Mouse (Mus musculus): ENCODE measurements around the gene Commd9. TPM values are rescaled to one million over a fixed set of nuclear protein-coding genes. Genes with fewer than 3 reads are reported as not detected.

Commd9 gene
- polyA plus RNA-seq, 1 experiment from 2014 or later = 62.2 TPM

- no peak for DNase-seq (ENCODE audit: low spot score)
- 58% methylated on average over 7 of the region's 7 CpGs for WGBS
- no peaks in the 10 kb centered on the region for H3K9me3 ChIP-seq
- H3K4me3 ChIP-seq = no peak overlapping the region
- no peaks in the 10 kb centered on the region for H3K27me3 ChIP-seq (ENCODE audit: insufficient read depth, poor library complexity, severe bottlenecking)
- peaks cover 11% of the 10 kb centered on the region for H3K4me1 ChIP-seq
- H3K27ac ChIP-seq = no peak overlapping the region
- H3K36me3 ChIP-seq = peaks cover 9% of the 10 kb centered on the region
These were observed 5.1 kb downstream of the Commd9 start for GRCm38 (mm10) chr2:101891143-101891542.

GRCm38 (mm10) chr2:101894126-101894525 is 8.1 kb downstream of the Commd9 start:
- no peaks in the 10 kb centered on the region for H3K9me3 ChIP-seq

GRCm38 (mm10) chr2:101896425-101897204 is 10.6 kb downstream of the Commd9 start:
- 81% methylated on average over 10 of the region's 10 CpGs for WGBS

More at GRCm38 (mm10) chr2:101894126-101894525, 8.1 kb downstream of the Commd9 start:
- Histone ChIP-seq H3K36me3 (peaks cover 15% of the 10 kb centered on the region), H3K4me3 (no peak overlapping the region), H3K27me3 (ENCODE audit: insufficient read depth, poor library complexity, severe bottlenecking) (no peaks in the 10 kb centered on the region), H3K4me1 (0 out of 2 replicates have a peak, but pooled peaks cover 6% of the 10 kb centered on the region), H3K27ac (no peak overlapping the region)
- 92% methylated on average over 3 of the region's 3 CpGs for WGBS
- no peak for DNase-seq (ENCODE audit: low spot score)

GRCm38 (mm10) chr2:101902196-101902595 is 16.1 kb downstream of the Commd9 start:
- DNase-seq (ENCODE audit: low spot score) = no peak
- H3K36me3 ChIP-seq = peaks cover 15% of the 10 kb centered on the region
- no peaks in the 10 kb centered on the region for H3K9me3 ChIP-seq
- no peak overlapping the region for H3K27ac ChIP-seq
- H3K4me3 ChIP-seq = no peak overlapping the region
- H3K27me3 ChIP-seq (ENCODE audit: insufficient read depth, poor library complexity, severe bottlenecking) = no peaks in the 10 kb centered on the region
- peaks cover 8% of the 10 kb centered on the region for H3K4me1 ChIP-seq
- WGBS = 86% methylated on average over 4 of the region's 4 CpGs

More at GRCm38 (mm10) chr2:101896425-101897204, 10.6 kb downstream of the Commd9 start:
- Histone ChIP-seq H3K27me3 (ENCODE audit: insufficient read depth, poor library complexity, severe bottlenecking) (no peaks in the 10 kb centered on the region), H3K27ac (no peak overlapping the region), H3K36me3 (peaks cover 26% of the 10 kb centered on the region), H3K9me3 (no peaks in the 10 kb centered on the region), H3K4me3 (no peak overlapping the region), H3K4me1 (0 out of 2 replicates have a peak, but pooled peaks cover 5% of the 10 kb centered on the region)
- DNase-seq (ENCODE audit: low spot score) = no peak

GRCm38 (mm10) chr2:101905534-101906378 is 19.7 kb downstream of the Commd9 start:
- Histone ChIP-seq H3K4me3 (peak overlapping the region; percentile 30), H3K27ac (peak overlapping the region; percentile 64; the same call in 1 of the 2 replicates), H3K27me3 (ENCODE audit: insufficient read depth, poor library complexity, severe bottlenecking) (no peaks in the 10 kb centered on the region), H3K4me1 (peaks cover 8% of the 10 kb centered on the region), H3K9me3 (no peaks in the 10 kb centered on the region), H3K36me3 (peaks cover 9% of the 10 kb centered on the region)
- WGBS = 26% methylated on average over 21 of the region's 21 CpGs
- DNase-seq (ENCODE audit: low spot score) = peak; percentile 86

GRCm38 (mm10) chr2:101906379-101906690 is 20.3 kb downstream of the Commd9 start:
- 69% methylated on average over 5 of the region's 5 CpGs for WGBS
- no peaks in the 10 kb centered on the region for H3K27me3 ChIP-seq (ENCODE audit: insufficient read depth, poor library complexity, severe bottlenecking)
- peaks cover 8% of the 10 kb centered on the region for H3K4me1 ChIP-seq
- no peak for DNase-seq (ENCODE audit: low spot score)
- no peak overlapping the region for H3K4me3 ChIP-seq
- H3K27ac ChIP-seq = peak overlapping the region; percentile 64; the same call in 1 of the 2 replicates
- peaks cover 9% of the 10 kb centered on the region for H3K36me3 ChIP-seq
- H3K9me3 ChIP-seq = no peaks in the 10 kb centered on the region

GRCm38 (mm10) chr2:101907386-101908022 is 21.5 kb downstream of the Commd9 start:
- DNase-seq (ENCODE audit: low spot score) = no peak
- Histone ChIP-seq H3K36me3 (peaks cover 9% of the 10 kb centered on the region), H3K27ac (no peak overlapping the region), H3K4me1 (peaks cover 4% of the 10 kb centered on the region), H3K27me3 (ENCODE audit: insufficient read depth, poor library complexity, severe bottlenecking) (no peaks in the 10 kb centered on the region), H3K9me3 (no peaks in the 10 kb centered on the region), H3K4me3 (no peak overlapping the region)
- 72% methylated on average over 10 of the region's 10 CpGs for WGBS

- no peak for DNase-seq (ENCODE audit: low spot score)
- no peak overlapping the region for H3K4me3 ChIP-seq
- WGBS = 69% methylated on average over 13 of the region's 13 CpGs
These were observed 22.7 kb downstream of the Commd9 start for GRCm38 (mm10) chr2:101908773-101909172.

GRCm38 (mm10) chr2:101909326-101910080 is 23.5 kb downstream of the Commd9 start:
- Histone ChIP-seq H3K9me3 (no peaks in the 10 kb centered on the region), H3K4me1 (peaks cover 4% of the 10 kb centered on the region), H3K27me3 (ENCODE audit: insufficient read depth, poor library complexity, severe bottlenecking) (no peaks in the 10 kb centered on the region), H3K27ac (no peak overlapping the region), H3K36me3 (peaks cover 9% of the 10 kb centered on the region), H3K4me3 (no peak overlapping the region)
- DNase-seq (ENCODE audit: low spot score) = no peak
- 87% methylated on average over 15 of the region's 15 CpGs for whole genome bisulfite sequencing

More at GRCm38 (mm10) chr2:101908773-101909172, 22.7 kb downstream of the Commd9 start:
- Histone ChIP-seq H3K9me3 (no peaks in the 10 kb centered on the region), H3K4me1 (peaks cover 4% of the 10 kb centered on the region), H3K27me3 (ENCODE audit: insufficient read depth, poor library complexity, severe bottlenecking) (no peaks in the 10 kb centered on the region), H3K36me3 (peaks cover 9% of the 10 kb centered on the region), H3K27ac (no peak overlapping the region)

GRCm38 (mm10) chr2:101918518-101918917 is 32.5 kb downstream of the Commd9 start:
- peak; percentile 67 for DNase-seq (ENCODE audit: low spot score)
- 82% methylated on average over 7 of the region's 7 CpGs for WGBS

GRCm38 (mm10) chr2:101920136-101920554 is 34.1 kb downstream of the Commd9 start:
- no peak overlapping the region for H3K4me3 ChIP-seq
- no peaks in the 10 kb centered on the region for H3K4me1 ChIP-seq
- no peaks in the 10 kb centered on the region for H3K9me3 ChIP-seq
- H3K36me3 ChIP-seq = no peaks in the 10 kb centered on the region
- 52% methylated on average over 2 of the region's 2 CpGs for WGBS
- no peak for DNase-seq (ENCODE audit: low spot score)
- no peaks in the 10 kb centered on the region for H3K27me3 ChIP-seq (ENCODE audit: insufficient read depth, poor library complexity, severe bottlenecking)
- no peak overlapping the region for H3K27ac ChIP-seq

More at GRCm38 (mm10) chr2:101918518-101918917, 32.5 kb downstream of the Commd9 start:
- H3K36me3 ChIP-seq = no peaks in the 10 kb centered on the region
- H3K9me3 ChIP-seq = no peaks in the 10 kb centered on the region
- no peaks in the 10 kb centered on the region for H3K27me3 ChIP-seq (ENCODE audit: insufficient read depth, poor library complexity, severe bottlenecking)
- H3K4me3 ChIP-seq = no peak overlapping the region
- H3K4me1 ChIP-seq = no peaks in the 10 kb centered on the region
- H3K27ac ChIP-seq = no peak overlapping the region

GRCm38 (mm10) chr2:101922302-101922701 is 36.3 kb downstream of the Commd9 start:
- no peak for DNase-seq (ENCODE audit: low spot score)
- Histone ChIP-seq H3K27ac (no peak overlapping the region), H3K36me3 (no peaks in the 10 kb centered on the region), H3K9me3 (no peaks in the 10 kb centered on the region), H3K4me1 (no peaks in the 10 kb centered on the region), H3K27me3 (ENCODE audit: insufficient read depth, poor library complexity, severe bottlenecking) (no peaks in the 10 kb centered on the region), H3K4me3 (no peak overlapping the region)
- 94% methylated on average over 4 of the region's 4 CpGs for WGBS
